17 mouse cellular contexts compared by ENCODE assay signal in genomic region chr12:109472627-109473026, GRCm38 (mm10). TPM values are rescaled to one million over a fixed set of nuclear protein-coding genes. Genes with fewer than 3 reads are reported as not detected.
"Had no signal": no experiment of that assay in that cellular context is flagged by ENCODE, and none has a peak within 500 bp of the region (broad histone marks: within the 10 kb centered on the region; RNA-seq: fewer than 3 reads in every experiment).

No protein-coding gene starts in this region.

- H3K27me3 ChIP-seq: limb, embryonic 15.5 days; neural tube, embryonic 15.5 days had no signal

- H3K4me3 ChIP-seq: limb, embryonic 15.5 days; liver, embryonic 12.5 days; midbrain, embryonic 10.5 days; myocyte; neural tube, embryonic 15.5 days had no signal

- H3K9ac ChIP-seq: limb, embryonic 15.5 days; liver, embryonic 12.5 days; lung, embryonic 14.5 days; neural tube, embryonic 15.5 days had no signal

- H3K4me1 ChIP-seq: liver, embryonic 12.5 days; neural tube, embryonic 15.5 days had no signal

- ATAC-seq: inflammation-experienced regulatory T-cells, adult 6 months; intestine, postnatal 0 days; liver, embryonic 12.5 days had no signal

- H3K36me3 ChIP-seq: limb, embryonic 15.5 days; liver, embryonic 12.5 days; midbrain, embryonic 10.5 days; neural tube, embryonic 15.5 days had no signal

- H3K4me2 ChIP-seq: limb, embryonic 15.5 days; liver, embryonic 12.5 days; lung, embryonic 14.5 days; neural tube, embryonic 15.5 days had no signal

- H3K27ac ChIP-seq: liver, embryonic 12.5 days; midbrain, embryonic 10.5 days; neural tube, embryonic 15.5 days had no signal

- H3K9me3 ChIP-seq: limb, embryonic 15.5 days; liver, embryonic 12.5 days; midbrain, embryonic 10.5 days; neural tube, embryonic 15.5 days had no signal

- DNase-seq: kidney, adult 8-10 months; layer of hippocampus, postnatal 36 days; lung, embryonic 14.5 days; lung, postnatal 10 days; midbrain, embryonic 14.5 days; right cerebral cortex, postnatal 14 days; spleen, adult 18-20 months; thymus, adult 2 months; thymus, postnatal 36 days had no signal

RNA-seq across cellular contexts. Expression of gene Dlk1, which starts 20.0 kb away (rescaled TPM):
- total RNA-seq: megakaryocyte, adult 5-6 weeks had no signal
- polyA plus RNA-seq: inflammation-experienced regulatory T-cells, adult 6 months; myocyte had no signal
